Mouse (Mus musculus): Measurements from ENCODE around the gene Entpd7. TPM values are rescaled to one million over a fixed set of nuclear protein-coding genes. Genes with fewer than 3 reads are reported as not detected.
A peak's percentile ranks its signal among the peaks of the same experiment; 100 is the strongest.

Entpd7 gene
- polyA plus RNA-seq, 1 experiment from 2014 or later, result 11.3 TPM

DNA sequence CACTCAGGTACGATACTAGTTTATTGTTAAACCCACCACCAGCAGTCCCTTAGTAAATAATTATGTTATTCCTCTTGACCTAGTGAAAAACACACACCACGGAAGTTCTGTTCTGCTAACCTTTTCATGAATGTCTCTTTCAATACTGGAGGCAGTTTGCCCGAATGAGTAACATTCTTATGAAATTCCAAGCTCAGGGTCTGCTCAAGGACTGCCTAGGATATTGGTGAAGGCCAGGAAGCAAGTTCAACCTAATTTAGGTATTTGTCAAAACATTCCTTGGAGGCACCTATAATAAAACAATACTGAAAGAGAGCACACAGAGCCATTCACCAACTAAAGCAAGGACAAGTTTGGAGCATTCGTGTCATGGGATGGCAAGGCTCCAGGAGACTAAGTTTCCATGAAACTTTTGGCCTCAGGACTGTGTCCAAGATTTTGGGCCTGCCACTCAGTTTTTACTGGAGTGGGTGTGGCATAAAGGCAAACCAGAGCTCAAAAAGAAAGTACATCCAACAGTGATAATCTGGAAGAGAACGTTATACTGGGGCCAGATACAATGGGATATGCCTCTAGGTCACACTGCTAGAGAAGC is 80.0 kb downstream of the Entpd7 start:
- TF ChIP-seq CTCF (IDR thresholded peaks at IDR 0.05; ENCODE audit: low read depth), result no peak
- no peaks in the 10 kb centered on the region for H3K4me1 ChIP-seq (replicated peaks; ENCODE audit: insufficient read depth, low read length)
- 68% methylated on average over 5 of the region's 5 CpGs for WGBS
- H3K27me3 ChIP-seq (ENCODE audit: insufficient read depth, low read length), result no peaks in the 10 kb centered on the region
- H3K9me3 ChIP-seq (replicated peaks; ENCODE audit: low read length), result no peaks in the 10 kb centered on the region
- H3K36me3 ChIP-seq (ENCODE audit: insufficient read depth, low read length), result no peaks in the 10 kb centered on the region
- H3K4me2 ChIP-seq (ENCODE audit: low read length), result no peak overlapping the region
- H3K27ac ChIP-seq, result 0 out of 2 replicates have a peak overlapping the region, but pooled peaks have one; percentile 4
- ATAC-seq (replicated peaks; ENCODE audit: low FRiP score, low read depth), result no peak
- no peak overlapping the region for H3K4me3 ChIP-seq (replicated peaks; ENCODE audit: low read depth, low read length)
- H3K9ac ChIP-seq (ENCODE audit: low read depth, low read length), result no peak overlapping the region
- DNase-seq (ENCODE audit: low spot score), result no peak

DNA sequence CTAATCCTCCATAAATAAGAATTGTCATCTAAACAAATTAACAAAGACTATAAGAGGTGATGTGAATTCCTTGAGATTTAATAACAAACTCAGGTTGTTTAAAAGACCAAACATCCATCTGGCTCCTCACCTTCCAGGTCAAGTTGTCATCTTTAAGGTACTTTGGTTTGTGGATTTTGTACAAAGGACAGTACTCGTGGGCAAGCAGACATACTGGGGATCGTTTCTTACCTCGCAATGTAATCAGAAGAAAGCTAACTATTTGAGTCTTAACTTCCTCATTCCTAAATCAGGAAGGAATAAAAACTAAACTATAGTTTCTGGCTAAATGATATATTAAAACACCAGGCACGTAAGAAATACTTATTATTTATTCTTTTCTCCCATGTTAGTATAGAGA is 81.1 kb downstream of the Entpd7 start:
- Histone ChIP-seq H3K36me3 (ENCODE audit: insufficient read depth, low read length) (no peaks in the 10 kb centered on the region), H3K4me1 (replicated peaks; ENCODE audit: insufficient read depth, low read length) (no peaks in the 10 kb centered on the region), H3K27ac (no peak overlapping the region), H3K9me3 (replicated peaks; ENCODE audit: low read length) (no peaks in the 10 kb centered on the region), H3K4me2 (ENCODE audit: low read length) (no peak overlapping the region), H3K4me3 (replicated peaks; ENCODE audit: low read depth, low read length) (no peak overlapping the region), H3K9ac (ENCODE audit: low read depth, low read length) (no peak overlapping the region), H3K27me3 (ENCODE audit: insufficient read depth, low read length) (no peaks in the 10 kb centered on the region)
- ATAC-seq (replicated peaks; ENCODE audit: low FRiP score, low read depth) (no peak), DNase-seq (ENCODE audit: low spot score) (no peak)
- TF ChIP-seq CTCF (IDR thresholded peaks at IDR 0.05; ENCODE audit: low read depth), result no peak
- 82% methylated on average over 4 of the region's 4 CpGs for WGBS

DNA sequence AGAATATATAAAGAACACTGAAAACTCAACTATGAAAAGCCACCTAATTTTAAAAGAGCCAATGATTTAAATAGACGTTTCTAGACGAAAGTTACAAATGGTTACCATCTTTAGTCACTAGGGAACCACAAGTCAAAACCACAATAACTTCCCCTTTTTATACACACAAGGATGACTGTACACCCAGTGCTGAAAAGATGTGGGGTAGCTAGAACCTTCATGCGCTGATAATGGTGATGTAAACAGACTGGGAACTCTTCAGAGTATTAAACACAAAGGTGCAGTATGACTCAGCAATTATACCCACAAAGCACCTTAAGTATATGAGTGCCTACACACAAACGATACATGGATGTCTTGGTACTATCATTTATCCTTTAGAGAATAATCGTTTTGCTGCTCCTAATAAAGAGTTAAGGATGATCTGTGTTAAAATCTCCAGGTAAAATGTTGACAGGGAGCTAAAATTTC is 82.1 kb downstream of the Entpd7 start:
- Histone ChIP-seq H3K36me3 (ENCODE audit: insufficient read depth, low read length) (no peaks in the 10 kb centered on the region), H3K27me3 (ENCODE audit: insufficient read depth, low read length) (no peaks in the 10 kb centered on the region), H3K4me1 (replicated peaks; ENCODE audit: insufficient read depth, low read length) (no peaks in the 10 kb centered on the region), H3K27ac (no peak overlapping the region), H3K9ac (ENCODE audit: low read depth, low read length) (no peak overlapping the region), H3K4me2 (ENCODE audit: low read length) (no peak overlapping the region), H3K9me3 (replicated peaks; ENCODE audit: low read length) (no peaks in the 10 kb centered on the region), H3K4me3 (replicated peaks; ENCODE audit: low read depth, low read length) (no peak overlapping the region)
- TF ChIP-seq CTCF (IDR thresholded peaks at IDR 0.05; ENCODE audit: low read depth), result no peak
- WGBS, result 90% methylated on average over 5 of the region's 5 CpGs
- DNase-seq (ENCODE audit: low spot score), result no peak
- no peak for ATAC-seq (replicated peaks; ENCODE audit: low FRiP score, low read depth)

DNA sequence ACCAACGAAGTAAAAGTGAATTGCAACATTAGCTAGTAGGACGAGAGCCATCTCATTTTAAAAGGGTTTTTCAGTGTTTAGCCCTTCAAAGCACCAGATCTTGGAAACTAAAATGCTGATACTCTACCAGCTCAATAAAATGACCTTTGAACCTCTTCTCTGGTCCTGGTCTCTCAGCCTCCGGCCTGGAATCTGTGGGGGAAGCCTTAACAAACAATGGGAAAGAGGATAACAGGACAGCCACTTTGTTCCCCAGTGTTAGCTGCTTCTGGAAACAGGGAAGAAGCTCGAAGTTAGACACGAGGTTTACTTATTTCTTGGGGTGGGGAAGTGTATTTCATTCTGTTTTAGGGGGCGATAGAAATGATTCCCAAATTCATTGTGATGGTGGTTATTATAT is 82.8 kb downstream of the Entpd7 start:
- Histone ChIP-seq H3K27ac (no peak overlapping the region), H3K9ac (ENCODE audit: low read depth, low read length) (no peak overlapping the region), H3K27me3 (ENCODE audit: insufficient read depth, low read length) (no peaks in the 10 kb centered on the region), H3K4me3 (replicated peaks; ENCODE audit: low read depth, low read length) (no peak overlapping the region), H3K4me1 (replicated peaks; ENCODE audit: insufficient read depth, low read length) (no peaks in the 10 kb centered on the region), H3K9me3 (replicated peaks; ENCODE audit: low read length) (no peaks in the 10 kb centered on the region), H3K36me3 (ENCODE audit: insufficient read depth, low read length) (no peaks in the 10 kb centered on the region), H3K4me2 (ENCODE audit: low read length) (no peak overlapping the region)
- DNase-seq (ENCODE audit: low spot score) (no peak), ATAC-seq (replicated peaks; ENCODE audit: low FRiP score, low read depth) (no peak)
- no peak for TF ChIP-seq CTCF (IDR thresholded peaks at IDR 0.05; ENCODE audit: low read depth)
- 66% methylated on average over 6 of the region's 6 CpGs for WGBS

DNA sequence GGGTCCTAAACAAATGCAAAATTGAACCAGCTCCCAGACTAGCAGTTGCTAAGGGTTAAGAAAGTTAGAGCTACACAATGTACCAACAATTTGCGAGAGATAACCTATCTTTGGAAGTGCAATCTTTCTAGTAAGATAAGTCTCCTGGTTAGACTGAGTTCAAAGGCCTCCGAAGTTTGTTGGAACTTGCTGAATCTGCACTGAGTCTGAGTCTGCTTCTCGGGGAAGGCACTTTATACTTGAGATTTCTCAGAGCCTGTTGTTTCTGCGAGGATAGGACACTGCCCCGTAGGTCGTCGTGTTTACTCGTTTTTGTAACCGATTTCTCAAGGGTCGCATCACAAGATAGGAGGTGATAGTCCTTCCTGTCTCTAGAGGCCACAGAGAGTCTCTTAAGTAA is 86.0 kb downstream of the Entpd7 start:
- 69% methylated on average over 10 of the region's 10 CpGs for WGBS
- no peak for TF ChIP-seq CTCF (IDR thresholded peaks at IDR 0.05; ENCODE audit: low read depth)
- no peak overlapping the region for H3K4me3 ChIP-seq (replicated peaks; ENCODE audit: low read depth, low read length)
- H3K27ac ChIP-seq, result no peak overlapping the region
- no peaks in the 10 kb centered on the region for H3K9me3 ChIP-seq (replicated peaks; ENCODE audit: low read length)
- ATAC-seq (replicated peaks; ENCODE audit: low FRiP score, low read depth) (no peak), DNase-seq (ENCODE audit: low spot score) (no peak)
- H3K4me2 ChIP-seq (ENCODE audit: low read length), result no peak overlapping the region
- H3K9ac ChIP-seq (ENCODE audit: low read depth, low read length), result no peak overlapping the region
- H3K27me3 ChIP-seq (ENCODE audit: insufficient read depth, low read length), result no peaks in the 10 kb centered on the region
- no peaks in the 10 kb centered on the region for H3K36me3 ChIP-seq (ENCODE audit: insufficient read depth, low read length)
- no peaks in the 10 kb centered on the region for H3K4me1 ChIP-seq (replicated peaks; ENCODE audit: insufficient read depth, low read length)

DNA sequence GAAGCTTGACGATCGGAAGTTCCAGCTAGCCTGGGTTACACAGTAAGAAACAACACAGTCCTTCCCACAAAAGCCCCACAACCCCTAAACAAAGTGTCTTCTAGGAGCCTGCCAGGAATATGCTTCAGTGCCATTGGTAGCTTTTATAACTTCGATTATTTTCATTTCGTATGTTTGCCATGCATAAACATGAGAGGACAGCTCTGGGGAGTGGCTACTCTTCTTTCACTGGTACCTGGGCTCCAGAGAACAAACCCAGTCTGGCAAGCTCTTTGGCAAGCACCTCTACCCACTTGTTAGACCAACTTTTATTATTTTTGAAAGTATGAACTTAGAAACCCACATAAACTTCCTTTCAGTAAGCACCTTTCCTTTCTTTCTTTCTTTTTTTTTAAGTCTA is 87.1 kb downstream of the Entpd7 start:
- no peak for DNase-seq (ENCODE audit: low spot score)
- no peak overlapping the region for H3K27ac ChIP-seq
- H3K4me1 ChIP-seq (replicated peaks; ENCODE audit: insufficient read depth, low read length), result no peaks in the 10 kb centered on the region
- H3K9me3 ChIP-seq (replicated peaks; ENCODE audit: low read length), result no peaks in the 10 kb centered on the region
- H3K27me3 ChIP-seq (ENCODE audit: insufficient read depth, low read length), result no peaks in the 10 kb centered on the region
- no peak overlapping the region for H3K4me2 ChIP-seq (ENCODE audit: low read length)
- no peak for ATAC-seq (replicated peaks; ENCODE audit: low FRiP score, low read depth)
- no peak for TF ChIP-seq CTCF (IDR thresholded peaks at IDR 0.05; ENCODE audit: low read depth)
- H3K9ac ChIP-seq (ENCODE audit: low read depth, low read length), result no peak overlapping the region
- 76% methylated on average over 4 of the region's 4 CpGs for WGBS
- H3K36me3 ChIP-seq (ENCODE audit: insufficient read depth, low read length), result no peaks in the 10 kb centered on the region
- H3K4me3 ChIP-seq (replicated peaks; ENCODE audit: low read depth, low read length), result no peak overlapping the region

DNA sequence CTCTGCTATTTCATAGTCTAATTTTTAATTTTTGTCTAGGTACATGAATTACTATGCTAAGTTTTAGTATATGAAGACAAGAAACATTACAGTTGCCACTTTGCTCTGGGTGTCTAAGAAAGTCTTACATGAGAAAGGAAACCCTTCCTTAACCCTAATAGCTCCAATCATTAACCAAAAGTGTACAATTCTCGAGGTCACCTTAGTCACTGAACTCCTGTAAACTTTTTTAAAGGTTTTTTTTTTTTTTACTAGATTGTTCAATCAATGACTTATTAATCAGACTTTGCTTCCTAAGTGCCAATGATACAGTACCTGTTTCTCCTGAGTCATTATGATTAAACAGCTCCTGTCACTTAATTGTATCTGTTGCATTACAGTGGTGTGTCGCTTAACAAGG is 87.8 kb downstream of the Entpd7 start:
- Histone ChIP-seq H3K36me3 (ENCODE audit: insufficient read depth, low read length) (no peaks in the 10 kb centered on the region), H3K4me2 (ENCODE audit: low read length) (no peak overlapping the region), H3K9ac (ENCODE audit: low read depth, low read length) (no peak overlapping the region), H3K4me3 (replicated peaks; ENCODE audit: low read depth, low read length) (no peak overlapping the region), H3K27ac (no peak overlapping the region), H3K9me3 (replicated peaks; ENCODE audit: low read length) (no peaks in the 10 kb centered on the region), H3K27me3 (ENCODE audit: insufficient read depth, low read length) (no peaks in the 10 kb centered on the region), H3K4me1 (replicated peaks; ENCODE audit: insufficient read depth, low read length) (no peaks in the 10 kb centered on the region)
- TF ChIP-seq CTCF (IDR thresholded peaks at IDR 0.05; ENCODE audit: low read depth), result no peak
- 54% methylated on average over 2 of the region's 2 CpGs for WGBS
- no peak for DNase-seq (ENCODE audit: low spot score)
- no peak for ATAC-seq (replicated peaks; ENCODE audit: low FRiP score, low read depth)
